Mouse (Mus musculus) CD8-positive naive resting alpha-beta T cell, adult 2 months (primary cell): ENCODE results near the gene D11Wsu47e.

Experiments used
- DNase-seq, 2 experiments: peaks; one replicate each; pipeline ENCODE4 v3.0.0; 2022; ENCODE audit warnings: low read depth in 2 of 2, low spot score in 2 of 2

Gene D11Wsu47e

DNA sequence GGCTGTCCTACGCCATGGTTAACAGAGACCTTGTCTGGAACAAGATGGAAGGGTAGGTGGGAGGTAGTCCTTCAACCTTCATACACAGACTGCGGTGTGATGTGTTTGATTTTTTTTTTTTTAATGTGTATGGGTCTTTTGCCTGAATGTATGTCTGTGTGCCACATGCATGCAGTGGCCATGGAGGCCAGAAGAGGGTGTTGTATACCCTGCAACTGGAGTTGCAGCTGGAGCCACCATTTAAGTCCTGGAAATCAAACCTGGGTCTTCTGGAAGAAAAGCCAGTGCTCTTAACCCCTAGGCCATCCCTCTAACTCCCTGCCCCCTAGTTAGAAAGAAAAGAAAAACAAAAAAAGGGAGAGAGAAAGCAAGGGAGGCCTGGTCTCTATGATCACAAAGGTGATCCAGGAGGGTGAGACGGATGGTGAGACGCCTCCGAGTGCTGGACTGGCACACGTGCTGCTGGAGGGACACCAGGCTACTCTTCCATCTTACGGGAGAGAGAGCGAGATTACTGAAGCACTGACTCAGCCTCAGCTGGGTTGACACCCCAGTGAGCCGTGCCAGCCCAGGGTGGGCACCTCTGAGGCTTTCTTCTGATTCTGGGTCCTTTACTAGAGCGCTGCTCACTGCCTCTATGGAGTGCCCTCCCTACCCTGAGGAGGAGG lies 47.9 kb downstream of the D11Wsu47e start:
- no peak for DNase-seq

DNA sequence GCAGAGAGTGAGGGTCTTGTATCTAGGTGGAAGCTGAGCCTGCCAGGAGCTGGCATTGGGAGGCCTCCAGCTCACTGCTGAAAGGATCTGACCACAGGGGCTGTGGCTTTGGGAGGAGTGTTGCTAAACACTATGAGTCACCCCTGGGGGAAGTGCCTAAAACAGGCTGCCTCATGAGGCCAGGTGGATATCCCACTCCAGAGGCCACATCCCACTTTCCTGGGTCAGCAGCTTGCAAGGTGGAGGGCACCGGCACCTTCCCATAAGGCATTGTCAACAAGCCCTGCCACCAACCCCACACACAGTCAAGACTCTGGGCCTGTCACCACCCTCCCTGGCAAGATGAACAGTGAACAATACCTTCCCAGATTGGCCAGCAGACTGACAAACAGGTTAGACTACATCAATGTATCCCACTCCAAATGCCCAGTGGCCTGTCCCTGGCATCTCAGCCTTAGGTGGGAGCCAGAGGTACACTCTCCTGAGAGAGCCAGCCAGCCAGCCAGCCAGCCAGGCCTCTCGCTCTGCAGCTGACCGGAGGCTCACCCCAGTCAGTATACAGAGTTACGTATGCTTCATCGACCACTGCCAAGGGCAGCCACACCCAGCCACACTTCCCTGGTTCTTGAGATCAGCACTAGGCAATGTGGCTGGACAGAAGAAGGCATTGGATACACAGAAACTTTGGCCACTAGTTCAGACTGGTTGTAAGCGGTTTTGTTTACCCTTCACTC lies 49.6 kb downstream of the D11Wsu47e start:
- DNase-seq: no peak

DNA sequence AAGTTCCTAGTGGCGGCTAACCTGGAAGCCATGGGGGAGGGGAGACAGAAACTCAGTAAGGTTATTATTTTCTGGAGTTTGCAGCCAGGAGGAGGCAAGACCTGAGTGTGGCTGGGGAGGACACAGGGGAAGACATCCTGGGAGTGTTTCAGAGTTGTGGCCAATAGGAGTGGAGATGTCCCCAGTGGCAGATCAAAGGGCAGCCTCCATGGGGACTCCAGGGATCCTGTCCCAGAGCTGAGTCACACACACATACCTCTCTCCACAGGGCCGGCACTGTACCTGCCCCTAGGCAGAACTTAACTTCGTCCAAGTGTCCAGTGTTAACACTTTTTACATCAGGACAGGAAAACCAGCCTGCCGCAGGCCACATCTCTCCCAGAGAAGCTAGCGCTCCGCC lies 50.9 kb downstream of the D11Wsu47e start:
- no peak for DNase-seq

DNA sequence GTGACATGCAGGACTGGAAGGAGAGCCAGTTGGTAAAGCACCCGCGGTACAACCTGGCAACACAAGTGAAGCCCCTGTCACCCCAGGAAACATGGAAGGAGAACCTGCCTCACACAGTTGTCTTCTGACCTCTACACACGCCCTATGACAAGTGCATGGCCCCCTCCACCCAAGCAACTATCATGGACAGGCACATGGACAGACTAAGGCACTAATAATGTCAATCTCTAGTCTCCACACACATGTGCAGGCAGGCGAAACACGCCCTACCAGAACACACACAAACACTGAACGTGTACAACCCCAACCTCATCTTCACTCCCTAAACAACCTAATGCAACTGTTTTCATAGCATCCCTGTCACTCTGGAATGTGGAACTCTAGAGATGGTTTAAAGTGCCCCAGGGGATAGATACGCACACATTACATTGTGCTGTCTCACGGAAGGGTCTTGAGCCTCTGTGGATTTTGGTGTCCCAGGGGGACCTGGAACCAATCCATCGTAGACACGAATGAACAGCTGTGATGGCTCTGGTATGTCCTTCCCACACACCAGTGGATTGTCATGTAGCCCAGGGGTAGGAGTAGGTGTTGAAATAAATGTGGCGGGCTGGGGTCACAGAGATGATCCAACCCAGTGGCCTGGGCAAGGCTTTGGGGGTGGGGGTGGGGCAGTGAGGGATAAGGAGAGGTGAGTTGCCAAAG lies 52.8 kb downstream of the D11Wsu47e start:
- no peak for DNase-seq

DNA sequence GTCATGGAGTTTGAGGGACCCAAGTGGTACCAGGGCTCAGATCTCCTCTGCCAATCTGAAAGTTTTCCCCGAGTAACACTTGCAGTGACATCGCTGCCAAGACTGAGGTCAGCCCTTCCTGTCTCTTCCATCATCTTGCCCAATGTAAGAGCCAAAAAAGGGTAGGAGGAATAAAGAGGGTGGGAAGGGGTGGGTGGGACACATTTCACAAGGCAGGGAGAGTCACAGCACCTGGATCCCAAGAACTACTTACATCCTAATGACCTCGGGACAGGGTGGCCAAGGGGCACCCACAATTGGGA lies 53.3 kb downstream of the D11Wsu47e start:
- no peak for DNase-seq

DNA sequence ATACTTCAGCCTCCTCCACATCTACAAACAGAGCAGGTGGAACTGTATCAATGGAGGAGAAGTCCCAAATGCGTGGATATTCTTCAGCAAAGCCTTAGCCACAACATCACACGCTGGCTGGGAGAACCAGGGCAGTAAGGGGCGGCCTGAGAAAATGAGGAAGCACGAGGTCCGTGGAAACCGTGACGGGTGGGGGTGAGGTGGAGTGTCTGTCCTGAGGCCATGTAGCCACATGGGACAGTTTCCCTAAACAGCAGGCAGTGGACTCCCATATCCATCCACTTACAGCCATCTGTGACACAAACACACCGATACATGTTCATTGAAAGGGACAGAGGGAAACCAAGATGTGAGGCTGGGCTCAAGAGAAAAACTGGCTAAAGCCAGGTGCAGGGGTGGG lies 53.7 kb downstream of the D11Wsu47e start:
- DNase-seq: no peak

DNA sequence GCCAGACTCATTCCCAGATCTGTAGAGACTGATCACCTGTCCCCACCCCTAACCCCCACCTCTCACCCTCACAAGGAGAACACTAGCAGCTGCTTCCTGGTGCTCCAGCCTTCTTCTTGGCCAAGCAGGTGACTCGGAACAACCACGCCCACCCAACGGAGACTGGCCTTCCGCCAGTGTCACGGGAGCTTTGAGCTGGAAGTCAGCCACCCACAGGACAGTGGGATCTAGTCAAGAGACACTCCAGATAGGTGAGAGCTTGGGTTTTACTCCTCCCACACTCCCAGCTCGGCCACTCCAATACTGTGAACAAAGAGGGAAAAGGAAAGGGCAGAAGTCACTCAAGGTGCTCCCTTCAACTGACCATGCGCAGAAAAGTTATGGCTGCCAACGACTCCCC lies 55.0 kb downstream of the D11Wsu47e start:
- DNase-seq: no peak

DNA sequence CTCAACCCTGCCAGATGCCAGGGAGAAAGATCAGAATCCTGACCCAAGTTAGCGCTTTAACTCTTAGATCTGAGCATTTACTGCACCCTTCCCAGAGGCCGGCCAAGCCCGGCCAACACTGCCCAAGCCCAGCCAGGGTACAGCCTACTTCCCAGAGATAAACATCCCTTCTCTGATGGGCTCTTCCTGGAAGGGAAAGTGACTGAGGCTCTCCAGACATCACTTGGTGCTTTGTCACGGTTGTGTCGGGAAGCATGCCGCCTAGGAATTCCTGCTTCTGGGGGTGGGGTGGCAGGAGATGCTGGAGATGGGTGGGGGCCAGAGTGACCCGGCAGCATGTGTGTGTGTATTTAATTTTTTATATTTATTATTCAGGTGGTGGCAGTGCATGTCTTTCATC lies 55.9 kb downstream of the D11Wsu47e start:
- no peak for DNase-seq

DNA sequence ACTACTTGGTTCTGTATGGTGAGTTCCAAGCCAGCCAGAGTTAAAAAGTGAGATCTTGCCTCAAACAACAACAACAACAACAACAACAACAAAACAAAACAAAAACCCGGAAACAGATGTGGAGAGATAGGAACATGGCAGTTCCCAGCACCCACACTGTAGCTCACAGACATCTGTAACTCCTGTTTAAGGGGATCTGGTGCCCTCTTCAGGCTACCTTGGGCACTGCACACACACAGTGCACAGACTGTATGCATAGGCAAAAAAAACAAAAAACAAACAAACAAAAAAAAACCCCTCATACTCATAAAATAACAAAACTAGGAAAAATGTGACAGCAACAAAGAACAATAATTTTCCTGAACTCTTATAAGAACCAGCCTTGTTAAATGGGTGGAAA lies 58.8 kb downstream of the D11Wsu47e start:
- DNase-seq: peak in 1 of 2 experiments; percentile 5
